Mouse (Mus musculus) cerebellum, adult 2 months (tissue): ENCODE measurements around the gene Tent5c.

Experiments used
- CTCF ChIP-seq: fragments of 200-500 bp; IDR thresholded peaks from 2 replicates; pipeline ENCODE4 v1.5.1; 2011; ENCODE audit warnings: low read depth, mild to moderate bottlenecking, control low read depth, low read length, moderate library complexity, borderline replicate concordance; ENCODE audit not compliant: insufficient read depth
- POLR2A ChIP-seq: fragments of 200-500 bp; IDR thresholded peaks from 2 replicates; pipeline ENCODE4 v1.6.1; 2011; ENCODE audit warnings: low read length, control low read depth, borderline replicate concordance; ENCODE audit not compliant: insufficient read depth

DNA sequence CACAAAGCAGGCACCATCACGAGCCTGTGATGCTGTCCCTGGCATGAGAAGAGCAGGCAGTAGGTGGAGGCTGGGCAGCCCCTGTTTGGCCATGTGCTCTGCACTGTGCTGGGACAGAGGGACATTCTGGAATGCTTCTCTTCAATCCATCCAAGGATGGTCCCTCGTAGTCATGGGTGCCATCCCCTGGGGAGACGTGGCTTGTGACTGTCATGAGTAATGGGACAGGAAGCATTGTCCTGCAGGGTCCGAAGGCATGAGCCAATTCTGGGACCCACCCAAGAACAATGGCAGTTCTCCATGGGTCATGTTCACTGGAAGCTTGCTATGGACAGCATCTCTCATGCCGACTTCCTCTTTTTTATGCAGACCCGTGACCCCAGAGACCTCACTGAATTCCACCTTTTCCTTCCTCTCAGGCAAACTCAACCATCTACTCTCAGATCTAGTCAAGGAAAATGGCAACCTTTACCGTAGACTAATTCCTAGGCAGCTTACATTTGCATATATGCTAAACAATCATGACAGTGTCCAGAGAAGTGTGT, 41.2 kb upstream of the Tent5c start:
- TF ChIP-seq CTCF = no peak
- TF ChIP-seq POLR2A = no peak
